Mouse (Mus musculus) liver, postnatal 0 days (tissue): ENCODE data around the gene Tex48. TPM values are rescaled to one million over a fixed set of nuclear protein-coding genes. Genes with fewer than 3 reads are reported as not detected.

ENCODE experiments used
- ATAC-seq: fragments of 200-750 bp; cut with Nextera tagmentation; 2 replicates; pipeline ENCODE4 v1.8.0; 2017; ENCODE audit warnings: mild to moderate bottlenecking, moderate library complexity
- DNase-seq: peaks from one replicate; pipeline ENCODE4 v3.0.0-alpha.2; 2016
- H3K27ac ChIP-seq: fragments of 300-500 bp; sonication (generic); 2 replicates; pipeline ENCODE4 v1.5.1; 2014; ENCODE audit warnings: antibody characterized with exemption, moderate library complexity, mild to moderate bottlenecking, low read depth
- H3K27me3 ChIP-seq: fragments of 300-500 bp; sonication (generic); 2 replicates; pipeline ENCODE4 v1.6.1; 2014; ENCODE audit warnings: low read length, control low read depth, mixed read lengths; ENCODE audit not compliant: insufficient read depth
- H3K36me3 ChIP-seq: fragments of 300-500 bp; sonication (generic); replicated peaks from 2 replicates; pipeline ENCODE4 v1.6.1; 2014; ENCODE audit warnings: mild to moderate bottlenecking, control low read depth, low read length, moderate library complexity, mixed read lengths; ENCODE audit not compliant: insufficient read depth
- H3K4me1 ChIP-seq: fragments of 300-500 bp; sonication (generic); 2 replicates; pipeline ENCODE4 v1.6.1; 2014; ENCODE audit warnings: antibody characterized with exemption, mild to moderate bottlenecking, control low read depth; ENCODE audit not compliant: insufficient read depth
- H3K4me2 ChIP-seq: fragments of 300-500 bp; sonication (generic); 2 replicates; pipeline ENCODE4 v1.6.1; 2014; ENCODE audit warnings: low read depth, mild to moderate bottlenecking, low read length, moderate library complexity, mixed read lengths
- H3K4me3 ChIP-seq: fragments of 300-500 bp; sonication (generic); 2 replicates; pipeline ENCODE4 v1.5.1; 2014; ENCODE audit warnings: low read depth, low read length
- H3K9ac ChIP-seq: fragments of 300-500 bp; sonication (generic); replicated peaks from 2 replicates; pipeline ENCODE4 v1.6.1; 2014; ENCODE audit warnings: mild to moderate bottlenecking, moderate library complexity
- H3K9me3 ChIP-seq: fragments of 300-500 bp; sonication (generic); 2 replicates; pipeline ENCODE4 v1.6.1; 2016; ENCODE audit warnings: mild to moderate bottlenecking, control low read depth, low read length, mixed read lengths
- CTCF ChIP-seq: sonication (generic); IDR thresholded peaks from 2 replicates; pipeline ENCODE4 v1.5.1; 2016; ENCODE audit warnings: antibody characterized with exemption, low read depth
- EP300 ChIP-seq: IDR thresholded peaks from 2 replicates; pipeline ENCODE4 v1.6.1; 2016; ENCODE audit warnings: antibody characterized with exemption, low read depth, mild to moderate bottlenecking
- WGBS: fragments of 180-500 bp; shearing (Covaris S2); extraction: QIAGEN DNeasy Blood & Tissue Kit; methylation state at CpG from one replicate; pipeline ENCODE4 v1.1.7; 2014; ENCODE audit not compliant: insufficient replicate concordance; 5-methylcytosine and 5-hydroxymethylcytosine counted together
- polyA plus RNA-seq: library from polyadenylated mRNA; unstranded; fragments of >200 nt; fragmentation: Nextera tagmentation; extraction: Ambion mirVana; gene quantifications from 2 replicates; pipeline ENCODE4 v1.2.1, GENCODE M21; 2015

The Tex48 gene
- polyA plus RNA-seq, 1 experiment from 2014 or later, result not detected

DNA sequence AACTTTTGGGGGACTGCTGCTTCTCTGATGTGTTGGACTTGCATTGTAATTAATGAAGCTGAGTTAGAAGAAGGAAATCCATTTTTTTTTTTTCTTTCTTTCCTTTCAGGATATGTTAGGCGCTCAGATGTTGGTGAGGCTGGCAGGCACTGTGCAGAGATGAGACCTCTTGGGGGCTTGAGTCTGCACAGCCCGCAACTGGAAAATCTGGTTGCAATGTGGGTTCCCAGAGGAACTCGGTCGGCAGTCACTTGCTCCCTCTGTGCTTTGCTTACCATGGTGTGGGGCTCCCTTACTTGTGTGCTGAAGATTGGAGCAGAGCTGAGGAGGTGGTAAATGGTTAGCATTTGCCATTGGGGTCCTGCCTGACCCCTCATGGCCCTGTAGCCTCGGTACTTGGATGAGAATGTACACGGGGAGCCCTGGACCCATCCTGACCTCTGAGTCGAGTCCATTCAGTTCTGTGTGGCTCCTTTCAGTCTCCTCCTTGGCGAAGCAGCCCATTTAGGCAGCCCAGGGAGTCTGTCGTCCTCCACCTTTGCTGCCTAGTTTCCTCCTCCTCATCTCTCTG, 63.0 kb downstream of the Tex48 start:
- TF ChIP-seq CTCF (no peak), EP300 (no peak)
- Histone ChIP-seq H3K4me2 (peak overlapping the region; percentile 95), H3K4me3 (peak overlapping the region; percentile 73), H3K27ac (peak overlapping the region; percentile 96), H3K36me3 (no peaks in the 10 kb centered on the region), H3K9ac (peak overlapping the region; percentile 82), H3K27me3 (no peaks in the 10 kb centered on the region), H3K4me1 (peaks cover 74% of the 10 kb centered on the region), H3K9me3 (no peaks in the 10 kb centered on the region)
- no peak for ATAC-seq
- 30% methylated on average over 9 of the region's 9 CpGs for WGBS
- DNase-seq, result no peak

DNA sequence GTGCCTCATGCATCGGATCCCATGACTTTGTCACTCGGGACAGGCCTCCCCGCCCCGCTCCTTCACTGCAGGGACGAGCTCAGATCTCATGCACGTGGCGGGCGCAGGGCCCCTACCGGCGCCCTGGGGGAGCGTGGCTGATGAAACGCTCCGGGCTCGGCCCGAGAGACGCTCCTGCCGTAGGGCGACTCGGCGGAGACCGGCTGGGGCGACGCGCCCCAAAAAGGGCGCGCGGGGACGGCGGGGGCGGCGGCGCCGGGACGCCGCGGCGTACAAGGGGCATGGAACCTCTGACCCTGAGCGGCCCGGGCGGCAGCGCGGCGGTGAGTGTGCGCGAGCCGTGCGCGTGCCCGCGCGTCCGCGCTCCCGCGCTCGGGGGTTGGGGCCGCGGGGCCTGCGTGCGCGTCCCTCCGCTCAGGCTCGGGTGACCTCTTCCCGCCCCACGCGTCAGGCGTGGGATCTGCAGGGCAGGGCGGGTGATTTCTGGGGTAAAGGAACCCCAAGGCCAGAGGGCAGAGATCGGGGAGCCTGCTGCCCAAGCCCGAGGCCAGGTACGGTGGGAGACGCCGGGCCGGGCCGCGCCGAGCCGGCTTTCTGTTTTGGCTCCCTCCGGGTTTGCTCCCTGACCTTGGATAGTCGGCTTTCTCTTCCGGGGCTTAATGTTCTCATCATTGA, 63.7 kb downstream of the Tex48 start, which contains the start of gene Tmem268:
Gene Tmem268 (plus strand): TSS at position 375 of the 675 bp plus-strand sequence.
- ATAC-seq (peak; percentile 80), DNase-seq (peak; percentile 86)
- Histone ChIP-seq H3K4me2 (peak within 1 kb of the TSS; percentile 95), H3K27ac (peak within 1 kb of the TSS; percentile 96), H3K4me3 (peak within 1 kb of the TSS; percentile 73), H3K9ac (peak within 1 kb of the TSS; percentile 82), H3K4me1 (peaks cover 75% of the 10 kb centered on the region), H3K27me3 (no peaks in the 10 kb centered on the region), H3K36me3 (no peaks in the 10 kb centered on the region), H3K9me3 (no peaks in the 10 kb centered on the region)
- under 1% methylated on average over 51 of the region's 81 CpGs for WGBS
- TF ChIP-seq CTCF (peak; percentile 36), EP300 (no peak)

DNA sequence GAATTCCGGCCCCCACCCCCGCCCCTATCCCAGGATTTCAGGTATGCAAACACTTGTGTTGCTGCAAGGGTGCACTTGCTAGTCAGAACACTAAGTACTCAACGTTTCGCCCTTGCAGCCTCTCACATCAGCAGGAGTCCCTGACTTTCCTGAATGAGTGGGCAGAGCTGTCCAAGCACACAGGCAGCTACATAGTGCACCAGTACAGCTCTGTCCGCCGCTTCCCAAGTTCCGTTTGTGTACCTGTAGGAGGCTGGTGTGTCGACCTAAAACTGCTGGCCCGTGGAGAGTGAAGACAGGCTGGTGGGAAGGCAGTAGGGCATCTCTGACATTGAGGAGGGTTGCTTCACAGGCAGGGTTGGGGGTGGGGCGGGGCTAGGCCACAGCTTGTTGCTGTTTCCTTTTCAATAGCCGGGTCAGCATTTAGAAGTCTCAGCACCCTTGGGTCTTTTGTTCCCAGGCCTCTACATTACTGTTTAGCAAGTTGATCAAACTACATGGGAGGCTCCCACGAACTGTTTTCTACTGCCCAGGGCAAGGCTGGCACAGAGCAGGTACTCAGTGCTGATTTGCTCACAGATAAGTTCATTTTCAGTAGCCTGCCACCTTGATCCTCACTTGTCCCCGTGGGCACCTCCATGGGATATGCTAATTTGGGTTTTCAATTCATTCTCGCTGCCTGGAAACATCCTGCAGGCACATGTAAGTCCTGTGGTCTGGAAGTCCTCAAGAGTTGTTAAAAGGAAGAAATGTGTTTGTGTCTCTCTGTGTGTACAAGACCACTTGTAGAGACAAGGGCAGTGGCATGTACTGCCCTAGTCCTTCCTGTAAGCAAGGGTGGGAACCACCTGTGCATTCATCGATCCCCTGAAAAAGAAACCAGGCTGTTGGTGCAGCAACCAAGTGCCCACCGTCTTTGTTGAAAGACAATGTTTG, 64.8 kb downstream of the Tex48 start:
- WGBS, result 34% methylated on average over 16 of the region's 16 CpGs
- Histone ChIP-seq H3K9me3 (no peaks in the 10 kb centered on the region), H3K36me3 (peaks cover 8% of the 10 kb centered on the region), H3K4me1 (peaks cover 74% of the 10 kb centered on the region), H3K4me2 (peak overlapping the region; percentile 95), H3K27ac (peak overlapping the region; percentile 96), H3K4me3 (peak overlapping the region; percentile 73), H3K9ac (peak overlapping the region; percentile 82), H3K27me3 (no peaks in the 10 kb centered on the region)
- peak; percentile 78 for DNase-seq
- no peak; the same call in 1 of the 2 replicates for ATAC-seq
- TF ChIP-seq CTCF (no peak), EP300 (no peak)

Other genes with a start within 250 kb of the Tex48 start
- 4.6 and 5.2 TPM in 2 replicates for gene Akna, start 219.1 kb downstream of the Tex48 start, polyA plus RNA-seq
- 0.61 and 0.64 TPM in 2 replicates for gene Whrn, start 126.4 kb downstream of the Tex48 start, polyA plus RNA-seq
- gene Atp6v1g1, start 77.7 kb downstream of the Tex48 start, polyA plus RNA-seq, result 148 and 152 TPM in 2 replicates
- gene Tmem268, start 63.6 kb downstream of the Tex48 start, polyA plus RNA-seq, result 13.1 and 17.3 TPM in 2 replicates
- not detected in 2 replicates for gene Gm11213, start 17.2 kb downstream of the Tex48 start, polyA plus RNA-seq
- not detected in 2 replicates for gene Gm11214, start 41.0 kb upstream of the Tex48 start, polyA plus RNA-seq
- gene Tnfsf15, start 122.7 kb upstream of the Tex48 start, polyA plus RNA-seq, result not detected in 2 replicates
- gene Tnfsf8, start 238.9 kb upstream of the Tex48 start, polyA plus RNA-seq, result 0.05 TPM in 1 of 2 replicates, not detected in the other